Mouse (Mus musculus): ENCODE data around the gene Ppp1ca.

- no peak for TF ChIP-seq CTCF (IDR thresholded peaks at IDR 0.05; ENCODE audit: low read depth, low read length)
- no peak for TF ChIP-seq POLR2A (IDR thresholded peaks at IDR 0.05; ENCODE audit: borderline replicate concordance, low read depth, low read length)
Measured at GRCm38 (mm10) chr19:4180411-4180810, 11.5 kb upstream of the Ppp1ca start.
